In the genomic region with DNA sequence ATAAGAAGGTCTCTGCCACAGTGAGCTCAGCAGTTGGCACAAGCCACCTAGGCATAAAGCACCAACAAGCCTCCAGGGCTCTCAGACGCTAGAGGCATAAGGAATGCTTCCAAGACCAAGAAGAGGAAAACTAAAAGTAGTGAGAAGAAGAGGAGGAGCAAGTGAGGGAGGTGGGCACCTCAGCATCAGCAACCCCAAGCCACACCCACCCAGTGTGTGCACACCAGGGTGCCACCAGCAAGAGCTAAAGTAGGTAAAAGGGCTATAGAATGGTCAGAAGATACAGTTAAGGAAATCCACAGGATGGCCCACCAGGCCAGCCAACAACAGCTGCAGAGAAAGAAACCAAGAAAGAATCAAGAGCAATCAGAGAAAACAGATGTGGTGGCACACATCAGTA, we compare ENCODE assay signal across 16 mouse cellular contexts.
"Had no signal": no experiment of that assay in that cellular context is flagged by ENCODE, and none has a peak within 500 bp of the region (broad histone marks: within the 10 kb centered on the region; RNA-seq: fewer than 3 reads in every experiment).

No protein-coding gene starts in this region.

- DNase-seq: kidney, adult 8-10 months; kidney, postnatal 25 days; left cerebral cortex, postnatal 4 days; lung, adult 18-20 months; lung, postnatal 10 days; lung, postnatal 4 days; right cerebral cortex, postnatal 4 days; spleen, adult 18-20 months; thymus, adult 18-20 months; thymus, postnatal 14 days had no signal

- H3K9me3 ChIP-seq: limb, embryonic 13.5 days; midbrain, embryonic 15.5 days; neural tube, embryonic 12.5 days had no signal

- H3K27me3 ChIP-seq: limb, embryonic 13.5 days; midbrain, embryonic 15.5 days; neural tube, embryonic 12.5 days had no signal

- H3K4me1 ChIP-seq: limb, embryonic 13.5 days; midbrain, embryonic 15.5 days; neural tube, embryonic 12.5 days had no signal

- H3K4me3 ChIP-seq: layer of hippocampus, adult 2 months; limb, embryonic 13.5 days; midbrain, embryonic 15.5 days; neural tube, embryonic 12.5 days had no signal

- H3K4me2 ChIP-seq: limb, embryonic 13.5 days; midbrain, embryonic 11.5 days; midbrain, embryonic 15.5 days; neural tube, embryonic 12.5 days had no signal

- ATAC-seq: intestine, postnatal 0 days; midbrain, embryonic 15.5 days had no signal

- H3K27ac ChIP-seq: layer of hippocampus, adult 2 months; limb, embryonic 13.5 days; midbrain, embryonic 15.5 days; neural tube, embryonic 12.5 days had no signal

- H3K9ac ChIP-seq: limb, embryonic 13.5 days; midbrain, embryonic 15.5 days; neural tube, embryonic 12.5 days had no signal
